Mouse (Mus musculus): ENCODE measurements around the gene Slfn3.
"Not testable (repeated sequence)": the region's sequence is repeated elsewhere in the genome, so short reads cannot be mapped to it uniquely, and the experiment has no call there.

Slfn3 gene

DNA sequence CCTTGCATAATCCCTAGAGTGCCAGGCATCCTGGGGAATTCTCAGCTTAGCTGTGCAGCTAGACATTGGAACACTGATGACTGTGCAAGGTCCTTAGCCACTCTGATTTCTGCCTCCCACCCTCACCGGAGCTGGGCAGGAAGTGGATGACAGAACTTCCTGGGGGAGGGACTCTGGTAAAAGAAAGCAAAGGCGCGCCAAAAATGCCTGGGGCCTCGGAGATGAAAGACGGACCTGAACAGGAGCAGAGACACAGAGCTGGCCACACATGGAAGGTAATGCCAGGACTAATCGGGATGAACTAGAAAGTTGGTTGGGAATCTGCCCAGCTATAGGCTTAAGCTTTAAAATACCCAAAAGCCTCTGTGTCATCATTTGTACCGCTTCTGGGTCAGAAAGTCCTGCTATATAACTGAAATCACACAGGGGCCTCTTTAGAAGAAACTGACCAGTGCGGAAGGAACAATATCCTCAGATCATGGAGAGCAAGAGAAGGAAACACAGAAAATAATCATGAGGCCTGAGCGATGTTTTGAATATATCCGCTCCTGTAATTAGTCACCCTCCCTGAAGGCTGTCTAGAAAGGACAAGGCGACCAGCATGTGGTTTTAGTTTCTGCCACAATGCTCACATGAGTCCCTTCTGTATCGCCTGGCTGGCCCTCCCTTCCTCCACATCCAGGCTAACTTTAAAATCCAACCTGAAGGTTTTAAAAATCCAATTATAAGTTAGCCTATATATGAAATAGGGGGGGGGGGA is at the start of gene Slfn3:
Gene Slfn3 (plus strand): TSS at position 197 of the 760 bp plus-strand sequence.
- peak in 1 of 2 experiments; percentile 7 for DNase-seq (ENCODE audit: low spot score in 2 of 2)

DNA sequence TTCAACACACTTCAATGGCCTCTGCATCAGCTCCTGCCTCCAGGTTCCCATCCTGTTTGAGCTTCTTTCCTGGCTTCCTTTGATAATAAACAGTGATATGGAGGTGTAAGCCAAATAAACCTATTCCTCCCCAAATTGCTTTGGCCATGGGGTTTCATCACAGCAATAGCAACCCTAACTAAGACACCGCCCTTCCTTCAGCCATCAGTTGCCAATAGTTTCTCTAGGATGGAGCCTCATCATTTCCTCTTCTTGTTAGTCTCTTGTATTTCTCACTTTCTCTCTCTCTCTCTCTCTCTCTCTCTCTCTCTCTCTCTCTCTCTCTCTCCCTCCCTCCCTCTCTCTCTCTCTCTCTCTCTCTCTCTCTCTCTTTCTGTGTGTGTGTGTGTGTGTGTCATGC is 42.2 kb upstream of the Slfn3 start:
- not testable (repeated sequence) for DNase-seq (ENCODE audit: low spot score in 2 of 2)

DNA sequence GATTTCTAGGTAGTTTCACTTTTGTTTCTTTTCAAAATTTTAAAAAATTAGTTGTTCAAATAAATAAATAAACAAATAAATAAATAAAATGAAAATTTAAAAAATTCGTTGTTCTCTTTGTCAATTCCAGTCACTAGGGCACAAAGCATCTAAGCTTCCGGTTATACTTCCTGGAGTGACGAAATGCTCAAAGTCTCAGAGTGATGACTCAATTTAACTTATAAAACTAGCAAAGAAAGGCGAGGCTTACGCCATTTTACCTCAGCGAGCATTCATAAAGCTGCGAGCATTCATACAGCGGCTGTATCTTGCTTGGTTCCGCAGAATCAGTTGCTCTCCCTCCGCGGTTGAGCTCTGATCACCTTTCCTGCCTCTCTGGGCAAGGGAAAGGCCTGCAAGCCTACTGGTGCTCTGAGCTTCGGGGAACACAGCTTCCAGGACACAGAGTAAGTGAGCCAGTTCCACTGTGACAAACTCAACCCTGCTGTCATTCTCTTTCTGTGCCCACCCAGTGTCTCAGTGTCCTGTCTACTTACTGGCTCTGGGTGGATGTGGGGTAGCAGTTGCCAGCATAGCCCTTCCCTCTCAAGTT is 16.1 kb upstream of the Slfn3 start, which contains the start of gene Slfn4:
Gene Slfn4 (plus strand): TSS at position 239 of the 592 bp plus-strand sequence.
- no peak for DNase-seq (ENCODE audit: low spot score in 2 of 2)

DNA sequence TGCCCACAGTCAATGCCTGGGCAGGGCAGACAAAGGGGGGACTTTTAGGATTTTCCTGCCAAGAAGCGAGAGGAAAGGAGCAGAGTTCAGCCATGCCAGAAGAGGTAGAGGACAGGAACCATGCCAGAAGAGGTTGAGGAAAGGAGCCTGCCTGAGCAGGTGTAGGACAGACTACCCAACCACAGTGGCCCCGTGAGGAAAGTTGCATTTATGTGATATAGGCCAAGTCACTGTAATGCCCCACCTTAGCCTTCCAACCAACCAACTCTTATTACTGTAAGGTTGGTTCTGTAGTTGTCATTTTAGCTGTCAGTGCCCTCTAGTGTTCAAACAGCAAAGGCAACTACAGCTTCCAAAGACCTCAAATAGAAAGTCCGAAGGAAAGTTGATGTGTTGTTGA is 871 bp downstream of the Slfn3 start:
- DNase-seq (ENCODE audit: low spot score in 2 of 2), result no peak

DNA sequence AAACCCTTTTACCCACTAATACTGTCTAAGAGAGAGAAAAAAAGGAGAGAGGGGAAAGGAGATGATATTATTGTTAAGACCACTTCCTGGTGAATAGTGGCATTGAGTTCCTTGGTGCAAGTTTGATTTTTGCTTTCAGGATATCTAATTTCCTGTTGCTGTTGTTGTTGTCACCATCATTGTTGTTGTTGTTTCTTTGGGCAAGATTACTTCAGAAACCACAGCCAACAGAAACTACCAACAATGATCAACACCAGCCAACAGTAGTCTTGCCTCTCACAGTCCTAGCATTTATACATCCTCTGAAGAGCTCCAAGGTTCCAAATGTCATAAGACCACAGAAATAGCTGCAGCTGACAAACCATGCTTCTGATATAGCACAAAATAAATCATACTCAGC is 13.9 kb downstream of the Slfn3 start:
- no peak for DNase-seq (ENCODE audit: low spot score in 2 of 2)

DNA sequence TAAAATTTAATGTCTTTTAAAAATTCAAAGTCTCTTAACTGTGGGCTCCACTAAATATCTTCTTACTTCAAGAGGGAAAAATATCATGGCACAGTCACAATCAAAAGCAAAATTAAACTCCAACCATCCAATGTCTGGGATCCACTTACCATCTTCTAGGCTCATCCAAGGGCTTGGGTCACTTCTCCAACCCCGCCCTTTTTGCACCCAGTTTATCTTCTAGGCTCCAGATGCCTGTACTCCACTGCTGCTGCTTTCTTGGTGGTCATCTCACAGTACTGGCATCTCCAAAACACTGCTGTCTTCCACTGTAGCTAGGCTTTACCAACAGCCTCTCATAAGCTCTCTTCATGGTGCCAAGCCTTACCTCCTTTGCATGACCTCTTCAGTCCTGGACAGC is 25.0 kb downstream of the Slfn3 start:
- no peak for DNase-seq (ENCODE audit: low spot score in 2 of 2)

DNA sequence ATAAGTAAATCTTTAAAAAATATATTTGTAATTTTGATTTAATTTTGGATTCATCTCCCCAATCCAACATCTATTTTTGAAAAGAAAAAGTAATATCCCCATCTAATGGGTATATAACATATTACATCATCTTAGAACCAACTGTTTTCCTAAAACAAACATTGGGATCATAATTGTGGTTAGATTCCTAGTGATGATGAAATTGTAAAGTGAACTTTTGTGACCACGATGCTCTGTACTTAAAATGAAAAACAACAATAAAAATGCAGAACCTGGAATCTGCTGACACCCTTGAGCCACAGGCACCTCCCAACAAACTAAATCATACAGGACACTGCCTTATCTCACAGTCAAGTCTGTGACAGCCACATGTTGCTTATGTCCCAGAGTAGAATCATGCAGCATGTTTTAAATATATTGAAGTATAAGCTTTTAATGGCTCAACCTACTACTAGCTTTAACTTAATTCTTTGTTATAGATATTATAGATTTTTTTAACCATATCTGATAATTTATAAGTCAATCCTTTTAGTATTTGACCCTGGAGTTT is 30.3 kb downstream of the Slfn3 start:
- no peak for DNase-seq (ENCODE audit: low spot score in 2 of 2)

DNA sequence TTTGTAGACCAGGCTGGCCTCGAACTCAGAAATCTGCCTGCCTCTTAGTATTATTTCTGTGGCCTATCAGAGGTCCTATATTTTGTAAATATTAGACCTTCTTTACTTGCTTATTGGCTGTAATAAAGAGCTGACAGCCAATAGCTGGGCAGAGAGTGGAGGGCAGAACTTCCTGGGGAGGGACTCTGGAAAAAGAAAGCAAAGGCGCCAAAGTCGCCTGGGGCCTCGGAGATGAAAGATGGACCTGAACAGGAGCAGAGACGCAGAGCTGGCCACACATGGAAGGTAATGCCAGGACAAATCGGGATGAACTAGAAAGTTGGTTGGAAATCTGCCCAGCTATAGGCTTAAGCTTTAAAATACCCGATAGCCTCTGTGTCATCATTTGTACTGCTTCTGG is 32.2 kb downstream of the Slfn3 start:
- no peak for DNase-seq (ENCODE audit: low spot score in 2 of 2)

DNA sequence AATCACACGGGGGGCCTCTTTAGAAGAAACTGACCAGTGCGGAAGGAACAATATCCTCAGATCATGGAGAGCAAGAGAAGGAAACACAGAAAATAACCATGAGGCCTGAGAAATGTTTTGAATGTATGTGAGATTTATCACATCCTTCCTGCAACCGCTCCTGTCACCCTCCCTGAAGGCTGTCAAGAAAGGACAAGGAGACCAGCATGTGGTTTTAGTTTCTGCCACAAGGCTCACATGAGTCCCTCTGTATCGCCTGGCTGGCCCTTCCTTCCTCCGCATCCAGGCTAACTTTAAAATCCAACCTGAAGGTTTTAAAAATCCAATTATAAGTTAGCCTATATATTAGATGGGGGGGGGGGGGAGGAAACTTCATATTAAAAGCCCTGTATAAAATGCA is 32.7 kb downstream of the Slfn3 start:
- DNase-seq (ENCODE audit: low spot score in 2 of 2), result not testable (repeated sequence)

DNA sequence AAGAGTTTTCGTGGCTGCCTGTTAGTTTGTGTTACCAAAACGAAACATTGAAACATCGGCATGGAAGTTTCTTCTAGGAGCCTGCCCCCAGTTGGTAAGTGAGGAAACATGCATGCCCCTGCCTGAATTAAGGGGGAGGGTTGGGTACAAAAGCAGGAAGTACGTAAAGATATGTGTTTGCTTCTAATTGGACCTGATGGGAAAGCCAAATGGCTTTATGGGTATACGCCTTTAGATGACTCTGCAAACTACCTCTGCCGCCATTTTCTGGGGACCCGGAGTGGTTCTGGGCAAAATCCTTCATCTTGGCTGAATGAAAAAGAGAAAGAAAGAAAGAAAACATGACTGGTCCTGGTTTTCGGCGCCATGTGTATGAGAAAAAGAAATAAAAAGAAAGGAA is 33.1 kb downstream of the Slfn3 start:
- DNase-seq (ENCODE audit: low spot score in 2 of 2), result no peak

DNA sequence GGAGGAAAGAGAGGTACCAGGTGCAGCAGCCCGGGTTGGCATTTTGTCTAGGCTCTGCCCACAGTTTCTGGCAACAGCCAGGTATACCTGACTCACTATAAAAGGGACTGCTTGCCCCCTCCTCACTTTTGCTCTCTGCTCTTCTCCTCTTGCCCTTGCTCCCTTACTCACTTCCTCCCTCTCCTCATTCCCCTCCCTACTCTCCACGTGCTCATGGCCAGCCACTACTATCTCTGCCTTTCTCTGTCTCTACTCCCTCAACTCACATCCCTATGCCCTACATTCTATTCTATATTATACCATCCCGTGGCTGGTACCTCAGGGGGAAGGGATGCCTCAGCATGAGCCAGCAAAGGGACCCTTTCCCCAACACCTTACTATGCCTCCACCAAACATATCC is 33.6 kb downstream of the Slfn3 start:
- DNase-seq (ENCODE audit: low spot score in 2 of 2), result no peak

DNA sequence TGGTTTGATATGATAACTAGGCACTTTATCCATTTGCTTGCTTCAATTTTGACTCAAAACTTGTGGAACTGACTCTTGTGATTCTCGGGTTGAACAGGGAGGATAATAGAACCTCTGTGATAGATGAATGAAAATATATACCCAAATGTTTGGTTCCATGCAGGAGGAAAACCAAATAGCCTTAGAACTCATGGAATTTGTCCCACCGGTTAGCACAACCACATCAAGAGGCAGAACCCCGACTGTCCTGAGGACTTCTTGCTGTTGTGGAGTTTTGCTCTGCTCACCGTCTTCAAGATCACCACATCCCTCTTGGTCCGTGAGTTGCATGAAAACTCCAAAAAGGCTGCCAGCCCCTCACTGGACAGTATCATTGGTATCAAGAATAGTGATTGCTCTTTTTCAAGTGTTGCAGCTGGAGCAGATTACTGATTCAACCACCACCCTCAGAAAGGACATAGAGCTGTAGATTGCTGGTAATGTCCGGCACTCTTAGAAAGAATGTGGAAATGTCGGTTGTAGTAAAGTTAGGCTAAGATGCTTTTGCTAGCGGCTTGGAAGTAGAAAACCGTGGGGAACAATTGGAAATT is 34.3 kb downstream of the Slfn3 start:
- no peak for DNase-seq (ENCODE audit: low spot score in 2 of 2)

DNA sequence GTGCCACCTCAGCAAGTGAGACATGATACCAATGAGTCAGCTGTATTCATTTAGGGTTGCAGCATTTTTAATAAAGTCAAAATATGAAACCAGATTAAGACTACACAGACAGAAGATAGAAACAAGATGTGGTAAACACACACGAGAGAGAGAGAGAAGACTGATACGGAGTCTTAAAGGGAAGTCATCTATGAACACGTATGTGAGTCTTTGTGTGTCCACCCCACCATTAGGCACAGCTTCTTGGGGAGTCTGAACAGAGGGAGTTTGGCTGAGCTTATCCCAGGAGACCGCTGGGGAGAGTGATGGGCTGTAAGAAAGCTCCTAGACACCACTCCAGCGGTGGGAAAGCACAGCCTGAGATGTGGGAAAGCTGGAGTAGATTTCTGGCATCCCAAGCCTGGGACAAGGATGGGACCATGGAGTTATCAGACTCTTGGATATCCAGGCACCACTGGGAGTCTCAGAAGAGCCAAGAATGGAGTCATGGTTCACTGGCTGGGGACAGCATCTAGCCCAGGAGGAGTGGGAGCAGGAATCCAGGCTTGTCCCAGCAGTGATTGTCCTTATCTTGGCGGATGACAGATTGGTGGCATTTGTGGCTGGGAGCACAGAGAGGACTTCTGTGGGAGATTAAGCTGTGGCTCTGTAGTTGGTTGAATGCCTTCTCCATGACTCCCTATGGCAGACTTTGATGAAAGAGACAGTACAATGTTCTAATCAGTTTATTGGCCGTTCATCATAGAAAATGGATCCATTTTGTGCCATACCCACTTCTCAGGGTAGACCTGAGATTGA is 37.0 kb downstream of the Slfn3 start:
- DNase-seq (ENCODE audit: low spot score in 2 of 2), result no peak

DNA sequence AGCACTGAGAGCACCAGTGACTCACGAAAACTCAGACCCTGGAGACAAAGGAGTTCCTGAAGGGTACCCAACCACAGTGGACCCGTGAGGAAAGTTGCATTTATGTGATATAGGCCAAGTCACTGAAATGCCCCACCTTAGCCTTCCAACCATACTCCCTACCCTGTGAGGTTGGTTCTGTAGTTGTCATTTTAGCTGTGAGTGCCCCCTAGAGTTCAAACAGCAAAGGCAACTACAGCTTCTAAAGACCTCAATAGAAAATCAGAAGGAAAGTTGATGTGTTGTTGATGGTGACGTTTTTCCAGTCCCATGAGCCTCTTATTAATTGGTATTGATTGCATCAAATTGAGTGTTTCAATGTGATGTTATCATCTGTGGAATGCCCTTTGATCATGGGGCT is 39.8 kb downstream of the Slfn3 start:
- no peak for DNase-seq (ENCODE audit: low spot score in 2 of 2)

DNA sequence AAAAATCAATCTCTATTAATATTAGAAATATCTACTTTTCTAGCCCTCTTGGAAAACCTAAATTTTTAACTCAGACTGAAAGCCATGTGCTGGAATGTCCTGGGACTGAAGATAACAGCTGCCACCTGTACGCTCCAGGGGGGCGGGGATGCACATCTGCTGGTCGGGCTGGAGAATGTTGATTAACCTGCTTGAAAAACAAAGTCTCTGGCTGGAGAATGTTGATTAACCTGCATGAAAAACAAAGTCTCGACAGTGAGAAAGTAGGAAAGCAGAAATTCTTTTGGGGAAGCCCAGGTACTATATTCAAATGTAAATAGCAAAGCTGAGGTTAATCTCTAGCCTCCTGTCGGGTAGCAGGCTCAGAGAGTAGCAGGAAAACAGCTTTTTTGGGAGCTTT is 42.5 kb downstream of the Slfn3 start:
- not testable (repeated sequence) for DNase-seq (ENCODE audit: low spot score in 2 of 2)

DNA sequence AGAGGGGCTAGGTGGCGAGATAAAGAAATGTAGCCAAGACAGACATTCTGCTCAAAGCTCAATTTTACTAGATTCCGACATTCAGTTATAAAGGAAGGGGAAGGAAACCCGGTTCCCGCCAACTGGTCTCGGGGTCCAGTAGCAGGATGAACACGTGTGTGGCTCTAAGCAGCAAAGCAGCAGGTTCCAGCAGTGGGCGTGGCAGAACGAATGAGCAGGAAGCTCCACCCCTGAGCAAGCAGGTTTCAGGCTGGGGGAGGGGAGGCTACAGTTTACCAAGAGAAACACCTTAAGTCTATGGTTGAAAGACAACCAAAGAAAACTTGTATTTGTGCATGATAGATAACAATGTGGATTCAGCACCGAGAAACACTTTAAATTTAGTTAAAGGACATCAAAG is 46.3 kb downstream of the Slfn3 start:
- not testable (repeated sequence) for DNase-seq (ENCODE audit: low spot score in 2 of 2)

DNA sequence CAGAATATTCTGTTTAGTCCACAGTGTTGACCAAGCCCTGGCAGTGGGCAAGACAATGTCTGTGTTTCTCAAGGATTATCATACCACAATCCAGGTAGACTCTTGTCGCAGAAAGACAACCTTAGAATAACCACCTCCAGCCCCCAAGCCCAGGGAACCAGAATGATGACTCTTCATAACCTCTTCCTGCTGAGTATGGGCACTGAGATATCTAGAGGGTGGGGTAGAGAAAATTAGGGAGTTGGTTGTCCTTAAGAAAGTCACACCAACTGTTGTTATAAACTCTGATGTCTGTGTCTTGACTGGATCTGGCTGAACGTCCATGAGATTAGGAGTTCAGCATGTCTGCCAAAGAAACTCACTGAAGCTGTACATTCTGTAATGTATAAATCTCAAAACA is 47.3 kb downstream of the Slfn3 start:
- DNase-seq (ENCODE audit: low spot score in 2 of 2), result no peak

DNA sequence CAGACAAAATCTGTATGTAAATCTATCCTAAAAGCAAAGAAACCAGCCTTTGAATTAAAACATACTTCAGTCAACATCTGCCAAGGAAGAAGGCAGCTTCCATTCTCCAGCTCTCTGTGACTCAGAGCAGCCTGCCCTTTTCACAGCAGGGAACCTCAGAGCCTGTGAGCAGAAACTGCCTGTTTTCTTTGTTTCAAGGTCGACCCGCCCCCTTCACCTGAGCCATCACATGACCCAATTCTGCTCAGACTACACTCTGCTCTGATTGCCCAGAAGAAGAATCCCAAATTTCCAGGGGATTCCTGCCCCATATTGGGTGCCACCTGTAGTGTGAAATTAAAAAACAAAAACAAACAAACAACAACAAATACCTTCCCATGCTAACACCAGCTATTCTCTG is 48.7 kb downstream of the Slfn3 start:
- no peak for DNase-seq (ENCODE audit: low spot score in 2 of 2)

DNA sequence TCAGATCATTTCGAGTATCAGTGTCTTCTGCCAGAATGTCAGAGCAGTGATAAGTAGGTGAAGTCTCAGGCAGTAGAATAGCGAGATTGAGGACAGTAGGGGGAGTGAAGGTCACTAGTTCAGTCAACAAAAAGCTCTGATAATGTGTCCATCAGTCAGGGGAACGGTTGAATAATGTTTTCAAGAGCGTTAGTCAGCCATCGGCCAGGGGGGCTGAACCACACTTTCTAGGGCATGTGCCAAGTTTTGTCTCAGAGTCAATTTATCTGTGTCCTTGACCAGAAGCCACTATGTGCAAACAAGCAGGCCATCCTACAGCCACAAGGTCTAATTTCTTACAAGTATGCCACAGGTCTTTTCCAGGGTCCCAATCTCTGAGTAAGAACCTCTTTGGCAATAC is 66.1 kb downstream of the Slfn3 start:
- DNase-seq (ENCODE audit: low spot score in 2 of 2), result not testable (repeated sequence)

DNA sequence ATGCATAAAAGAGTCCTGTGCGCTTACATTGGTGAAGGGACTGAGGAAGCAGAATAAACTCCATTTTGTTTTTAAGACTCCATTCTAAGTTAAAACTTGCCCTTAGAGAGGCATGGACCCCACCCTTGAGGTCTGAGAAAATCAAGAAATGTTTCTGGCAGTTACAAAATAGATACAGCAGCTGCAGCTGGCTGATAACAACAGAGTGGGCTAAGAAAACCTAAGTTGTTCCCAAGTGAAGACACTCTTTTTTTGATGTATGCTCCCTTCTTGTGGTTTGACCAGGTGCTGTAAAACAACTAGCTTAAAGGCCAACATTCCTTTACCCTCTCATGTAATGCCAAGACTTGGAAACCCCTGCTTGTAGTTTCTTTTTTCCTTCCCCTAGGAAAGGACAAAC is 71.5 kb downstream of the Slfn3 start:
- no peak for DNase-seq (ENCODE audit: low spot score in 2 of 2)

DNA sequence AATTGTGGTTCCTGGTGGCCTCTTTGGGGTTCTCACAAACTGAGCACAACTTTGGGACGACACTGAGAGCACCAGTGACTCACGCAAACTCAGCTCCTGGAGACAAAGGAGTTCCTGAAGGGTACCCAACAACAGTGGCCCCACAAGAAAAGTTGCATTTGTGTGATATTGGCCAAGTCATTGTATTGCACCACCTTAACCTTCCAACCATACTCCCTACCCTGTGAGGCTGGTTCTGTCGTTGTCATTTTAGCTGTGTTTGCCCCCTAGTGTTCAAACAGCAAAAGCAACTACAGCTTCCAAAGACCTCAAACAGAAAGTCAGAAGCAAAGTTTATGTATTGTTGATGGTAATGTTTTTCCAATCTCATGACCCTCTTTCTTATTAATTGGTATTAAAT is 72.0 kb downstream of the Slfn3 start:
- DNase-seq (ENCODE audit: low spot score in 2 of 2), result no peak
